Mouse (Mus musculus): Measurements from ENCODE around the gene Sprr2h. TPM values are rescaled to one million over a fixed set of nuclear protein-coding genes. Genes with fewer than 3 reads are reported as not detected.

Sprr2h gene
- polyA plus RNA-seq, 1 experiment = 0.46 TPM

DNA sequence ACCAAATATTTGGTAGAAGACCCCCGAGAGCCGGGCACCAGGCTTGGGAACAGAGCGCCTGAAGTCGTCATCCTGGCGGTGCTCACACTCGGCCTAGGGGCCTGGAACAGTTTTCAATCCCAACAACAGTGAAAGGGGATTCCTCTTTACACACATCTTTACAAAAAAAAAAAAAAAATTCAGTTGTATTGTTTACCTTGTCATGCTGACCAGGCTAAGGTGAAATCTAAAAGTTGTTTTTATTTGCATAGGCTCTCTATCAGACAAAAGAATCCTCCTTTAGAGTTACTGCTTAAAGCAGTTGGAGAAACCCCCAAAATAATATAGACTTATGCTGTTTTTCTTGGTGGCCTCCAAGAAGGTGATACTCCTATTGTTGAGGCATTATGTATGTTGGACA lies 43.8 kb downstream of the Sprr2h start, which contains the start of gene Gm9774:
Gm9774 (minus strand) TSS at position 101 of the 400 bp plus-strand sequence.
- WGBS = 89% methylated on average over 6 of the region's 6 CpGs
- TF ChIP-seq POLR2A (IDR thresholded peaks at IDR 0.05; ENCODE audit: borderline replicate concordance, extremely low read depth, low read depth, low read length) = no peak
- TF ChIP-seq CTCF (IDR thresholded peaks at IDR 0.05; ENCODE audit: insufficient read depth, low read length) = no peak
- Histone ChIP-seq H3K4me3 (replicated peaks; ENCODE audit: extremely low read depth, low read depth, low read length) (no peak within 1 kb of the TSS), H3K4me1 (ENCODE audit: control insufficient read depth, insufficient read depth, low read length) (no peaks in the 10 kb centered on the region)
- DNase-seq = no peak

DNA sequence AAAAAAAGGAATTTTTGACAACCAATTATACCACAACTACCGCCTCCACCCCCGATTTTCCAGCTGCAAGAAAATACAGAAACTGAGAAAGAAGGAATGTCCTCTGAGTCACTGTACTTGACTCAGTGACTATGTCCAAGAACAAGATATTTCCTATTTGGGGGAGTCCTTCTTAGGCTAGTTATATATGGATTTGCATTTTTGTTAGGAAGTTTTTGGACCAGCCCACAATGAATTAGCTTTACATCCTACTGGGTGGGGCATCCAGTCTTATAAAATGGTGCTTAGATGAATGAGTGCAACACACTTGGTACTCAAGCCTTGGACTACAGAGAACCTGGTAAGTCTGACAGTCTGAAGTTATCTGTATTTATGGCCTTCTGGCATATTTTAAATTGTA lies 46.8 kb downstream of the Sprr2h start, which contains the start of gene Sprr2k:
Sprr2k (plus strand) TSS at position 301 of the 400 bp plus-strand sequence.
- no peak for DNase-seq
- Histone ChIP-seq H3K4me3 (replicated peaks; ENCODE audit: extremely low read depth, low read depth, low read length) (no peak within 1 kb of the TSS), H3K4me1 (ENCODE audit: control insufficient read depth, insufficient read depth, low read length) (no peaks in the 10 kb centered on the region)
- 89% methylated on average over 2 of the region's 2 CpGs for WGBS
- TF ChIP-seq POLR2A (IDR thresholded peaks at IDR 0.05; ENCODE audit: borderline replicate concordance, extremely low read depth, low read depth, low read length) = no peak
- no peak for TF ChIP-seq CTCF (IDR thresholded peaks at IDR 0.05; ENCODE audit: insufficient read depth, low read length)

Other genes with a start within 250 kb of the Sprr2h start
- gene Lelp1, start 242.9 kb upstream of the Sprr2h start, polyA plus RNA-seq (2012; rRNA removed) = 0.14 TPM in 1 of 2 replicates, not detected in the other
- 0.40 and 0.89 TPM in 2 replicates for gene Sprr2a1, start 169.9 kb upstream of the Sprr2h start, polyA plus RNA-seq (2012; rRNA removed)
- gene Sprr2a2, start 169.8 kb upstream of the Sprr2h start, polyA plus RNA-seq (2012; rRNA removed) = 131 and 507 TPM in 2 replicates
- gene Sprr2a3, start 100.3 kb upstream of the Sprr2h start, polyA plus RNA-seq (2012; rRNA removed) = 2.4 and 3.5 TPM in 2 replicates
- gene Sprr2b, start 69.1 kb upstream of the Sprr2h start, polyA plus RNA-seq (2012; rRNA removed) = not detected in 2 replicates
- gene Sprr2d, start 46.5 kb upstream of the Sprr2h start, polyA plus RNA-seq (2012; rRNA removed) = 0.20 TPM in 1 of 2 replicates, not detected in the other
- gene Sprr2e, start 33.5 kb upstream of the Sprr2h start, polyA plus RNA-seq (2012; rRNA removed) = not detected in 2 replicates
- not detected in 2 replicates for gene Sprr2f, start 20.5 kb upstream of the Sprr2h start, polyA plus RNA-seq (2012; rRNA removed)
- gene Sprr2i, start 22.3 kb downstream of the Sprr2h start, polyA plus RNA-seq (2012; rRNA removed) = 1.1 TPM in 1 of 2 replicates, not detected in the other
- 6.1 TPM in 1 of 2 replicates, not detected in the other for gene Sprr2j-ps, start 32.4 kb downstream of the Sprr2h start, polyA plus RNA-seq (2012; rRNA removed)
- gene Gm9774, start 43.7 kb downstream of the Sprr2h start, polyA plus RNA-seq (2012; rRNA removed) = 5.0 and 6.3 TPM in 2 replicates
- 1.1 TPM in 1 of 2 replicates, not detected in the other for gene Sprr2k, start 46.9 kb downstream of the Sprr2h start, polyA plus RNA-seq (2012; rRNA removed)
- gene Sprr1b, start 53.1 kb downstream of the Sprr2h start, polyA plus RNA-seq (2012; rRNA removed) = 48.2 TPM in 1 of 2 replicates, not detected in the other
- gene Sprr3, start 73.0 kb downstream of the Sprr2h start, polyA plus RNA-seq (2012; rRNA removed) = 0.12 and 568 TPM in 2 replicates
- 5.1 and 220 TPM in 2 replicates for gene Sprr1a, start 100.2 kb downstream of the Sprr2h start, polyA plus RNA-seq (2012; rRNA removed)
- gene Sprr4, start 114.8 kb downstream of the Sprr2h start, polyA plus RNA-seq (2012; rRNA removed) = not detected in 2 replicates
- 2.3 TPM in 1 of 2 replicates, not detected in the other for gene 2310046K23Rik, start 148.8 kb downstream of the Sprr2h start, polyA plus RNA-seq (2012; rRNA removed)
- 0.16 and 0.24 TPM in 2 replicates for gene Ivl, start 188.1 kb downstream of the Sprr2h start, polyA plus RNA-seq (2012; rRNA removed)
- gene Smcp, start 203.3 kb downstream of the Sprr2h start, polyA plus RNA-seq (2012; rRNA removed) = 0.92 TPM in 1 of 2 replicates, not detected in the other
- gene 2210017I01Rik, start 221.8 kb downstream of the Sprr2h start, polyA plus RNA-seq (2012; rRNA removed) = 1.3 TPM in 1 of 2 replicates, not detected in the other
- gene Lce6a, start 236.0 kb downstream of the Sprr2h start, polyA plus RNA-seq (2012; rRNA removed) = not detected in 2 replicates